Mouse (Mus musculus) olfactory bulb, adult 2 months (tissue): ENCODE measurements around the gene Inpp5d.

ENCODE experiments used
- CTCF ChIP-seq: fragments of 200-500 bp; IDR thresholded peaks from 2 replicates; pipeline ENCODE4 v1.5.1; 2012; ENCODE audit warnings: low read depth, mild to moderate bottlenecking, low read length, moderate library complexity; ENCODE audit not compliant: insufficient read depth
- POLR2A ChIP-seq: fragments of 200-500 bp; IDR thresholded peaks from 2 replicates; pipeline ENCODE4 v1.6.1; 2012; ENCODE audit warnings: mild to moderate bottlenecking, low read depth, low read length, moderate library complexity; ENCODE audit not compliant: insufficient read depth

DNA sequence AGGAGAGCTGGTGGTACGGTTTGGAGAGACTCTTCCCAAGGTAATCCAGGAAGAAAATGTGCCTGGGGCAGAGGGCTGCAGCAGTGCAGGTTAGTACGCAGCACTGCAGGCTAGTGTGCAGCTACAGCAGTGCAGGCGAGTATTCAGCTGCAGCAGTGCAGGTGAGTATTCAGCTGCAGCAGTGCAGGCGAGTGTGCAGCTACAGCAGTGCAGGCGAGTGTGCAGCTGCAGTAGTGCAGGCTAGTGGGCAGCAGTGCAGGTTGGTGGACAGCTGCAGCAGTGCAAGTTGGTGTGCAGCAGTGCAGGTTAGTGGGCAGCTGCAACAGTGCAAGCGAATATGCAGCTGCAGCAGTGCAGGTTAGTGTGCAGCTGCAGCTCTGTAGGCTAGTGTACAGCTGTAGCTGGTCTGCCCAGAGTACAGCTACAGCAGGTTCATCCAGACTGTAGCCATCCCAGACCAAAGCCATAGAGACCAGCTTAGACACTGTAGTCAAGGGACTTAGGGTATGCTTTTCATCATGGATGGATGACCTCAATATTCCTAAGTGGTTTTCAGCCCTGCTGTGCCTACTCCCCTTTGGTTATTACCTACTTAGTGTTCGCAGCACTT lies 89.7 kb downstream of the Inpp5d start:
- TF ChIP-seq CTCF, result no peak
- TF ChIP-seq POLR2A, result no peak
